Mouse (Mus musculus) hindbrain, embryonic 10.5 days (tissue): Measurements from ENCODE around the gene Des. TPM values are rescaled to one million over a fixed set of nuclear protein-coding genes. Genes with fewer than 3 reads are reported as not detected.
A peak's percentile ranks its signal among the peaks of the same experiment; 100 is the strongest.

Experiments
- DNase-seq: peaks from one replicate; pipeline ENCODE4 v3.0.0-alpha.2; 2017; ENCODE audit warnings: low spot score
- H3K27ac ChIP-seq: fragments of 300-500 bp; sonication (generic); 2 replicates; pipeline ENCODE4 v1.5.1; 2016; ENCODE audit warnings: mild to moderate bottlenecking, moderate library complexity
- H3K27me3 ChIP-seq: fragments of 300-500 bp; sonication (generic); 2 replicates; pipeline ENCODE4 v1.6.1; 2016; ENCODE audit warnings: mild to moderate bottlenecking; ENCODE audit not compliant: poor library complexity, insufficient read depth, severe bottlenecking
- H3K36me3 ChIP-seq: fragments of 300-500 bp; sonication (generic); 2 replicates; pipeline ENCODE4 v1.6.1; 2016; ENCODE audit warnings: mild to moderate bottlenecking, moderate library complexity
- H3K4me1 ChIP-seq: fragments of 300-500 bp; sonication (generic); replicated peaks from 2 replicates; pipeline ENCODE4 v1.6.1; 2016; ENCODE audit warnings: mild to moderate bottlenecking
- H3K4me3 ChIP-seq: fragments of 300-500 bp; sonication (generic); 2 replicates; pipeline ENCODE4 v1.5.1; 2016; ENCODE audit warnings: mild to moderate bottlenecking, moderate library complexity
- H3K9me3 ChIP-seq: fragments of 300-500 bp; sonication (generic); 2 replicates; pipeline ENCODE4 v1.6.1; 2016; ENCODE audit warnings: mild to moderate bottlenecking, moderate library complexity
- WGBS: fragments of 180-500 bp; shearing (Covaris S2); methylation state at CpG from one replicate; pipeline ENCODE4 v1.1.7; 2016; 5-methylcytosine and 5-hydroxymethylcytosine counted together
- polyA plus RNA-seq: library from polyadenylated mRNA; unstranded; fragments of >200 nt; fragmentation: Nextera tagmentation; extraction: Ambion mirVana; gene quantifications from 2 replicates; pipeline ENCODE4 v1.2.1, GENCODE M21; 2016

Gene Des
- polyA plus RNA-seq = 3.8 and 4.5 TPM in 2 replicates

- Histone ChIP-seq H3K4me1 (peaks cover 27% of the 10 kb centered on the region), H3K36me3 (no peaks in the 10 kb centered on the region), H3K9me3 (no peaks in the 10 kb centered on the region), H3K27me3 (peaks cover 74% of the 10 kb centered on the region), H3K4me3 (peak within 1 kb of the TSS; percentile 49), H3K27ac (peak within 1 kb of the TSS; percentile 56)
- 2% methylated on average over 80 of the region's 80 CpGs for WGBS
- DNase-seq = peak; percentile 44
Measured at GRCm38 (mm10) chr1:75360112-75361031, at the start of gene Des. TSS of gene Des (plus strand) at chr1:75360329.

- Histone ChIP-seq H3K36me3 (peaks cover 90% of the 10 kb centered on the region), H3K9me3 (no peaks in the 10 kb centered on the region), H3K4me3 (no peak overlapping the region), H3K4me1 (peaks cover 11% of the 10 kb centered on the region), H3K27ac (no peak overlapping the region), H3K27me3 (no peaks in the 10 kb centered on the region)
- DNase-seq = no peak
- WGBS = 95% methylated on average over 6 of the region's 6 CpGs
Measured at GRCm38 (mm10) chr1:75311694-75312093, 48.4 kb upstream of the Des start.

GRCm38 (mm10) chr1:75315011-75315410, 45.1 kb upstream of the Des start:
- Histone ChIP-seq H3K9me3 (no peaks in the 10 kb centered on the region), H3K27ac (no peak overlapping the region), H3K4me1 (peaks cover 21% of the 10 kb centered on the region), H3K27me3 (no peaks in the 10 kb centered on the region), H3K36me3 (peaks cover 56% of the 10 kb centered on the region), H3K4me3 (no peak overlapping the region; the same call in 1 of the 2 replicates)
- 91% methylated on average over 6 of the region's 6 CpGs for WGBS
- DNase-seq = no peak

- peaks cover 49% of the 10 kb centered on the region for H3K36me3 ChIP-seq
- H3K27ac ChIP-seq = peak overlapping the region; percentile 92
- DNase-seq = no peak
- H3K4me3 ChIP-seq = peak overlapping the region; percentile 78
- no peaks in the 10 kb centered on the region for H3K27me3 ChIP-seq
- WGBS = 88% methylated on average over 29 of the region's 29 CpGs
- H3K4me1 ChIP-seq = peaks cover 21% of the 10 kb centered on the region
- no peaks in the 10 kb centered on the region for H3K9me3 ChIP-seq
Measured at GRCm38 (mm10) chr1:75315456-75316365, 44.4 kb upstream of the Des start.

- DNase-seq = peak; percentile 87
- Histone ChIP-seq H3K4me1 (peaks cover 21% of the 10 kb centered on the region), H3K27ac (peak overlapping the region; percentile 92), H3K36me3 (peaks cover 38% of the 10 kb centered on the region), H3K9me3 (no peaks in the 10 kb centered on the region), H3K4me3 (peak overlapping the region; percentile 78), H3K27me3 (no peaks in the 10 kb centered on the region)
- under 1% methylated on average over 20 of the region's 20 CpGs for WGBS
Measured at GRCm38 (mm10) chr1:75316861-75317240, 43.3 kb upstream of the Des start.

- DNase-seq = peak; percentile 100
- Histone ChIP-seq H3K4me3 (peak within 1 kb of the TSS; percentile 78), H3K27me3 (no peaks in the 10 kb centered on the region), H3K36me3 (peaks cover 31% of the 10 kb centered on the region), H3K4me1 (peaks cover 21% of the 10 kb centered on the region), H3K9me3 (no peaks in the 10 kb centered on the region), H3K27ac (peak within 1 kb of the TSS; percentile 92)
- under 1% methylated on average over 92 of the region's 92 CpGs for WGBS
Measured at GRCm38 (mm10) chr1:75317241-75318201, 42.6 kb upstream of the Des start, which contains the start of gene Dnpep. TSS of gene Dnpep (minus strand) at chr1:75317990.

- WGBS = 75% methylated on average over 3 of the region's 3 CpGs
- Histone ChIP-seq H3K4me3 (peak overlapping the region; percentile 78), H3K36me3 (peaks cover 24% of the 10 kb centered on the region)
Measured at GRCm38 (mm10) chr1:75318301-75318700, 41.8 kb upstream of the Des start.

GRCm38 (mm10) chr1:75318736-75319135, 41.4 kb upstream of the Des start:
- Histone ChIP-seq H3K27me3 (no peaks in the 10 kb centered on the region), H3K4me1 (peaks cover 21% of the 10 kb centered on the region), H3K27ac (peak overlapping the region; percentile 92; the same call in 1 of the 2 replicates), H3K9me3 (no peaks in the 10 kb centered on the region), H3K4me3 (0 out of 2 replicates have a peak overlapping the region, but pooled peaks have one; percentile 78), H3K36me3 (peaks cover 19% of the 10 kb centered on the region)
- DNase-seq = no peak
- WGBS = 90% methylated on average over 4 of the region's 4 CpGs

More at GRCm38 (mm10) chr1:75318301-75318700, 41.8 kb upstream of the Des start:
- Histone ChIP-seq H3K27me3 (no peaks in the 10 kb centered on the region), H3K9me3 (no peaks in the 10 kb centered on the region), H3K4me1 (peaks cover 21% of the 10 kb centered on the region), H3K27ac (peak overlapping the region; percentile 92)
- DNase-seq = no peak

- WGBS = 93% methylated on average over 10 of the region's 10 CpGs
- H3K4me3 ChIP-seq = no peak overlapping the region
- no peak overlapping the region for H3K27ac ChIP-seq
- H3K27me3 ChIP-seq = no peaks in the 10 kb centered on the region
- peaks cover 21% of the 10 kb centered on the region for H3K4me1 ChIP-seq
- no peaks in the 10 kb centered on the region for H3K9me3 ChIP-seq
- H3K36me3 ChIP-seq = peaks cover 15% of the 10 kb centered on the region
- DNase-seq = no peak
Measured at GRCm38 (mm10) chr1:75319166-75319565, 41.0 kb upstream of the Des start.

- Histone ChIP-seq H3K36me3 (no peaks in the 10 kb centered on the region), H3K4me1 (no peaks in the 10 kb centered on the region), H3K27ac (no peak overlapping the region), H3K27me3 (no peaks in the 10 kb centered on the region), H3K9me3 (peaks cover 6% of the 10 kb centered on the region; the same call in 1 of the 2 replicates), H3K4me3 (no peak overlapping the region)
- no peak for DNase-seq
Measured at GRCm38 (mm10) chr1:75327461-75327860, 32.7 kb upstream of the Des start.

GRCm38 (mm10) chr1:75331271-75331670, 28.9 kb upstream of the Des start:
- 79% methylated on average over 1 of the region's 1 CpGs for WGBS
- no peaks in the 10 kb centered on the region for H3K27me3 ChIP-seq
- no peaks in the 10 kb centered on the region for H3K4me1 ChIP-seq
- DNase-seq = no peak
- H3K27ac ChIP-seq = no peak overlapping the region
- no peak overlapping the region for H3K4me3 ChIP-seq
- H3K9me3 ChIP-seq = peaks cover 6% of the 10 kb centered on the region; the same call in 1 of the 2 replicates
- no peaks in the 10 kb centered on the region for H3K36me3 ChIP-seq

- no peak for DNase-seq
- Histone ChIP-seq H3K27me3 (no peaks in the 10 kb centered on the region; the same call in 1 of the 2 replicates), H3K9me3 (no peaks in the 10 kb centered on the region), H3K4me3 (no peak overlapping the region), H3K36me3 (no peaks in the 10 kb centered on the region), H3K4me1 (peaks cover 29% of the 10 kb centered on the region), H3K27ac (no peak overlapping the region)
- 74% methylated on average over 3 of the region's 3 CpGs for WGBS
Measured at GRCm38 (mm10) chr1:75336461-75336860, 23.7 kb upstream of the Des start.
